Mouse (Mus musculus): Measurements from ENCODE around the gene Zbtb24. TPM values are rescaled to one million over a fixed set of nuclear protein-coding genes. Genes with fewer than 3 reads are reported as not detected.
"Not testable (repeated sequence)": the region's sequence is repeated elsewhere in the genome, so short reads cannot be mapped to it uniquely, and the experiment has no call there.

Gene Zbtb24
- polyA plus RNA-seq, 1 experiment from 2014 or later = 22.1 TPM

- WGBS = 91% methylated on average over 14 of the region's 14 CpGs
- Histone ChIP-seq H3K9ac (no peak overlapping the region), H3K9me3 (replicated peaks) (no peaks in the 10 kb centered on the region), H3K4me1 (peaks cover 23% of the 10 kb centered on the region), H3K4me3 (no peak overlapping the region), H3K4me2 (replicated peaks) (no peak overlapping the region), H3K36me3 (peaks cover 61% of the 10 kb centered on the region), H3K27me3 (0 out of 2 replicates have a peak, but pooled peaks cover 3% of the 10 kb centered on the region), H3K27ac (no peak overlapping the region)
- no peak for ATAC-seq (ENCODE audit: low FRiP score)
Measured at GRCm38 (mm10) chr10:41486506-41487170, 36.5 kb downstream of the Zbtb24 start.

- peak overlapping the region; percentile 99 for H3K4me2 ChIP-seq (replicated peaks)
- H3K36me3 ChIP-seq = peaks cover 39% of the 10 kb centered on the region
- no peak overlapping the region for H3K27ac ChIP-seq
- peak overlapping the region; percentile 65 for H3K9ac ChIP-seq
- H3K4me1 ChIP-seq = peaks cover 23% of the 10 kb centered on the region
- 0 out of 2 replicates have a peak, but pooled peaks cover 3% of the 10 kb centered on the region for H3K27me3 ChIP-seq
- WGBS = 44% methylated on average over 7 of the region's 7 CpGs
- ATAC-seq (ENCODE audit: low FRiP score) = no peak
- peak overlapping the region; percentile 58 for H3K4me3 ChIP-seq
- H3K9me3 ChIP-seq (replicated peaks) = no peaks in the 10 kb centered on the region
Measured at GRCm38 (mm10) chr10:41488877-41489276, 38.7 kb downstream of the Zbtb24 start.

GRCm38 (mm10) chr10:41489294-41489693, 39.1 kb downstream of the Zbtb24 start:
- WGBS = 32% methylated on average over 8 of the region's 8 CpGs
- Histone ChIP-seq H3K36me3 (peaks cover 35% of the 10 kb centered on the region), H3K4me2 (replicated peaks) (peak overlapping the region; percentile 99), H3K4me1 (peaks cover 23% of the 10 kb centered on the region), H3K4me3 (peak overlapping the region; percentile 58), H3K27ac (no peak overlapping the region), H3K9ac (peak overlapping the region; percentile 65), H3K27me3 (0 out of 2 replicates have a peak, but pooled peaks cover 3% of the 10 kb centered on the region), H3K9me3 (replicated peaks) (no peaks in the 10 kb centered on the region)
- ATAC-seq (ENCODE audit: low FRiP score) = no peak

- Histone ChIP-seq H3K27ac (peak within 1 kb of the TSS; percentile 52), H3K36me3 (peaks cover 29% of the 10 kb centered on the region), H3K4me2 (replicated peaks) (peak within 1 kb of the TSS; percentile 99), H3K27me3 (0 out of 2 replicates have a peak, but pooled peaks cover 3% of the 10 kb centered on the region), H3K4me1 (peaks cover 23% of the 10 kb centered on the region), H3K9ac (peak within 1 kb of the TSS; percentile 65), H3K9me3 (replicated peaks) (no peaks in the 10 kb centered on the region), H3K4me3 (peak within 1 kb of the TSS; percentile 58)
- WGBS = under 1% methylated on average over 50 of the region's 50 CpGs
- peak; percentile 94 for ATAC-seq (ENCODE audit: low FRiP score)
Measured at GRCm38 (mm10) chr10:41489708-41490517, 39.7 kb downstream of the Zbtb24 start, which contains the start of the genes Smpd2 and Ppil6. Gene Smpd2, minus strand, starts transcription at chr10:41490369. Gene Ppil6, plus strand, starts transcription at chr10:41490439.

- Histone ChIP-seq H3K36me3 (peaks cover 23% of the 10 kb centered on the region), H3K27ac (no peak overlapping the region), H3K9ac (peak overlapping the region; percentile 65), H3K4me2 (replicated peaks) (peak overlapping the region; percentile 99), H3K27me3 (0 out of 2 replicates have a peak, but pooled peaks cover 3% of the 10 kb centered on the region), H3K4me1 (peaks cover 23% of the 10 kb centered on the region), H3K4me3 (peak overlapping the region; percentile 58), H3K9me3 (replicated peaks) (no peaks in the 10 kb centered on the region)
- under 1% methylated on average over 29 of the region's 29 CpGs for WGBS
- ATAC-seq (ENCODE audit: low FRiP score) = peak; percentile 71
Measured at GRCm38 (mm10) chr10:41490518-41490873, 40.3 kb downstream of the Zbtb24 start.

GRCm38 (mm10) chr10:41491111-41491510, 40.9 kb downstream of the Zbtb24 start:
- H3K27ac ChIP-seq = no peak overlapping the region
- H3K4me2 ChIP-seq (replicated peaks) = peak overlapping the region; percentile 99; the same call in 1 of the 2 replicates
- H3K36me3 ChIP-seq = peaks cover 17% of the 10 kb centered on the region
- no peak overlapping the region for H3K4me3 ChIP-seq
- no peak overlapping the region for H3K9ac ChIP-seq
- H3K9me3 ChIP-seq (replicated peaks) = no peaks in the 10 kb centered on the region
- H3K27me3 ChIP-seq = 0 out of 2 replicates have a peak, but pooled peaks cover 3% of the 10 kb centered on the region
- 62% methylated on average over 4 of the region's 4 CpGs for WGBS
- ATAC-seq (ENCODE audit: low FRiP score) = no peak
- H3K4me1 ChIP-seq = peaks cover 23% of the 10 kb centered on the region

GRCm38 (mm10) chr10:41500941-41501340, 50.8 kb downstream of the Zbtb24 start:
- no peaks in the 10 kb centered on the region for H3K9me3 ChIP-seq (replicated peaks)
- H3K9ac ChIP-seq = no peak overlapping the region
- ATAC-seq (ENCODE audit: low FRiP score) = no peak
- no peak overlapping the region for H3K4me2 ChIP-seq (replicated peaks)
- H3K4me1 ChIP-seq = 0 out of 2 replicates have a peak, but pooled peaks cover 2% of the 10 kb centered on the region
- no peaks in the 10 kb centered on the region for H3K27me3 ChIP-seq
- no peak overlapping the region for H3K4me3 ChIP-seq
- H3K36me3 ChIP-seq = no peaks in the 10 kb centered on the region
- H3K27ac ChIP-seq = no peak overlapping the region
- 70% methylated on average over 4 of the region's 4 CpGs for WGBS

GRCm38 (mm10) chr10:41504996-41505395, 54.8 kb downstream of the Zbtb24 start:
- H3K9me3 ChIP-seq (replicated peaks) = no peaks in the 10 kb centered on the region
- no peak; the same call in 1 of the 2 replicates for ATAC-seq (ENCODE audit: low FRiP score)
- H3K36me3 ChIP-seq = no peaks in the 10 kb centered on the region
- H3K4me3 ChIP-seq = no peak overlapping the region
- no peak overlapping the region for H3K27ac ChIP-seq
- H3K4me1 ChIP-seq = 0 out of 2 replicates have a peak, but pooled peaks cover 2% of the 10 kb centered on the region
- H3K4me2 ChIP-seq (replicated peaks) = no peak overlapping the region
- no peaks in the 10 kb centered on the region for H3K27me3 ChIP-seq
- no peak overlapping the region for H3K9ac ChIP-seq
- 86% methylated on average over 1 of the region's 1 CpGs for WGBS

- peak; percentile 78; the same call in 1 of the 2 replicates for ATAC-seq (ENCODE audit: low FRiP score)
- not testable (repeated sequence) for H3K4me2 ChIP-seq (replicated peaks); H3K4me1 ChIP-seq; H3K9me3 ChIP-seq (replicated peaks); H3K27ac ChIP-seq; H3K9ac ChIP-seq; H3K36me3 ChIP-seq; H3K4me3 ChIP-seq; H3K27me3 ChIP-seq
- WGBS = 4% methylated on average over 3 of the region's 3 CpGs
Measured at GRCm38 (mm10) chr10:41505446-41505845, 55.3 kb downstream of the Zbtb24 start.

- Histone ChIP-seq H3K4me3 (no peak overlapping the region), H3K4me2 (replicated peaks) (no peak overlapping the region), H3K9ac (no peak overlapping the region), H3K9me3 (replicated peaks) (no peaks in the 10 kb centered on the region), H3K27ac (no peak overlapping the region), H3K27me3 (no peaks in the 10 kb centered on the region), H3K36me3 (no peaks in the 10 kb centered on the region), H3K4me1 (0 out of 2 replicates have a peak, but pooled peaks cover 2% of the 10 kb centered on the region)
- WGBS = 39% methylated on average over 2 of the region's 2 CpGs
- no peak for ATAC-seq (ENCODE audit: low FRiP score)
Measured at GRCm38 (mm10) chr10:41509160-41509559, 59.0 kb downstream of the Zbtb24 start.

- H3K4me3 ChIP-seq = no peak overlapping the region
- no peak for ATAC-seq (ENCODE audit: low FRiP score)
- H3K9me3 ChIP-seq (replicated peaks) = no peaks in the 10 kb centered on the region
- H3K27me3 ChIP-seq = no peaks in the 10 kb centered on the region
- H3K27ac ChIP-seq = no peak overlapping the region
- no peaks in the 10 kb centered on the region for H3K4me1 ChIP-seq
- WGBS = 78% methylated on average over 4 of the region's 4 CpGs
- H3K9ac ChIP-seq = no peak overlapping the region
- H3K36me3 ChIP-seq = no peaks in the 10 kb centered on the region
- no peak overlapping the region for H3K4me2 ChIP-seq (replicated peaks)
Measured at GRCm38 (mm10) chr10:41514301-41514700, 64.1 kb downstream of the Zbtb24 start.

- H3K4me2 ChIP-seq (replicated peaks) = no peak overlapping the region
- no peak overlapping the region for H3K4me3 ChIP-seq
- H3K9me3 ChIP-seq (replicated peaks) = no peaks in the 10 kb centered on the region
- no peak for ATAC-seq (ENCODE audit: low FRiP score)
- no peaks in the 10 kb centered on the region for H3K27me3 ChIP-seq
- H3K36me3 ChIP-seq = no peaks in the 10 kb centered on the region
- no peak overlapping the region for H3K9ac ChIP-seq
- H3K27ac ChIP-seq = no peak overlapping the region
- no peaks in the 10 kb centered on the region for H3K4me1 ChIP-seq
Measured at GRCm38 (mm10) chr10:41514921-41515320, 64.7 kb downstream of the Zbtb24 start.

Data from hindbrain, embryonic 12.5 days (tissue).